Comparison of ENCODE assay signal across 25 mouse cellular contexts in the genomic region with DNA sequence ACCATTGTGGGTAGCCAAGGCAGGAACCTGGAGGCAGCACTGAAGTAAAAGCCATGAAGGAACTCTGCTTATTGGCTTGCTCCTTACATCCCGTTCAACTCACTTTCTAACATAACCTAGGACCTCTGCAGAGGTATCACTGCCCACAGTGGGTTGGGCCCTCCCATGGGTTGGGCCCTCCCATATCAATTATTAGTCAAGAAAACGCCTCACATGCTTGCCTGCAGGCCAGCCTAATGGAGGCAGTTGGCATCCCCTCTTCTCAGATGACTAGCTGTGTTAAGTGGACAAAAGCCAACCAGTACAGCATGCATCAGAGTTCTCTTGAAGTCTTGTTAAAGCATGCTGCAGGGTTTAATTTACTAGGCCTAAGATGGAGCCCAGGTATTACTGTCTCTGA. TPM values are rescaled to one million over a fixed set of nuclear protein-coding genes. Genes with fewer than 3 reads are reported as not detected.
DNase-seq lines count a peak whose midpoint lies in the region; ATAC-seq lines count a peak whose summit lies in the region.
"Had no signal": no experiment of that assay in that cellular context is flagged by ENCODE, and none has a peak within 500 bp of the region (broad histone marks: within the 10 kb centered on the region; RNA-seq: fewer than 3 reads in every experiment).

No protein-coding gene starts in this region.

- DNase-seq in kidney, adult 11 months, result peak; percentile 4
- no peak for DNase-seq in kidney, postnatal 4 days
- DNase-seq in NIH3T3 (ENCODE audit: low read depth), result peak; percentile 35
- no peak for DNase-seq in liver, embryonic 11.5 days (ENCODE audit: low spot score)
- DNase-seq in heart, embryonic 10.5 days (ENCODE audit: low spot score), result no peak
- no peak for DNase-seq in adrenal gland, postnatal 25 days
- DNase-seq: adrenal gland, postnatal 36 days; cerebellum, adult 2 months; cerebellum, postnatal 14 days; gastrocnemius, postnatal 36 days; heart, adult 2 months; heart, postnatal 14 days; kidney, adult 8-10 months; kidney, postnatal 10 days; layer of hippocampus, adult 9-11 months; lung, postnatal 36 days had no signal

- H3K27me3 ChIP-seq in liver, embryonic 11.5 days (replicated peaks; ENCODE audit: control insufficient read depth, insufficient read depth, low read length), result no peaks in the 10 kb centered on the region
- H3K27me3 ChIP-seq in liver, embryonic 16.5 days (ENCODE audit: control insufficient read depth, insufficient read depth, low read depth, low read length), result no peaks in the 10 kb centered on the region
- no peaks in the 10 kb centered on the region for H3K27me3 ChIP-seq in heart, embryonic 10.5 days (ENCODE audit: insufficient read depth, poor library complexity, severe bottlenecking)
- H3K27me3 ChIP-seq: embryonic facial prominence, embryonic 15.5 days; forebrain, embryonic 15.5 days; heart, embryonic 13.5 days; midbrain, embryonic 13.5 days; neural tube, embryonic 13.5 days had no signal

- ATAC-seq in liver, embryonic 11.5 days (replicated peaks; ENCODE audit: low FRiP score), result peak; percentile 60
- ATAC-seq in liver, embryonic 16.5 days (ENCODE audit: low read depth), result peak; percentile 71
- ATAC-seq: forebrain, embryonic 15.5 days; hindbrain, embryonic 16.5 days; midbrain, embryonic 13.5 days had no signal

- H3K27ac ChIP-seq in liver, embryonic 11.5 days (ENCODE audit: low read depth, low read length), result no peak overlapping the region
- H3K27ac ChIP-seq in liver, embryonic 16.5 days (ENCODE audit: low read length), result no peak overlapping the region
- H3K27ac ChIP-seq in heart, embryonic 10.5 days, result no peak overlapping the region
- H3K27ac ChIP-seq: embryonic facial prominence, embryonic 10.5 days; embryonic facial prominence, embryonic 15.5 days; forebrain, embryonic 10.5 days; forebrain, embryonic 15.5 days; heart, adult 2 months; heart, embryonic 13.5 days; midbrain, embryonic 13.5 days; neural tube, embryonic 13.5 days had no signal

- H3K4me3 ChIP-seq in liver, embryonic 11.5 days (ENCODE audit: low read depth, low read length), result no peak overlapping the region
- H3K4me3 ChIP-seq in liver, embryonic 16.5 days (ENCODE audit: low read depth, low read length), result no peak overlapping the region
- no peak overlapping the region for H3K4me3 ChIP-seq in heart, embryonic 10.5 days
- H3K4me3 ChIP-seq: embryonic facial prominence, embryonic 10.5 days; embryonic facial prominence, embryonic 15.5 days; forebrain, embryonic 10.5 days; forebrain, embryonic 15.5 days; heart, adult 2 months; heart, embryonic 13.5 days; midbrain, embryonic 13.5 days; neural tube, embryonic 13.5 days had no signal

- no peaks in the 10 kb centered on the region for H3K9me3 ChIP-seq in liver, embryonic 11.5 days (ENCODE audit: control insufficient read depth, low read length)
- H3K9me3 ChIP-seq in liver, embryonic 16.5 days (replicated peaks; ENCODE audit: control insufficient read depth, low read length), result no peaks in the 10 kb centered on the region
- H3K9me3 ChIP-seq in heart, embryonic 10.5 days, result no peaks in the 10 kb centered on the region
- H3K9me3 ChIP-seq: embryonic facial prominence, embryonic 10.5 days; embryonic facial prominence, embryonic 15.5 days; forebrain, embryonic 10.5 days; forebrain, embryonic 15.5 days; heart, embryonic 13.5 days; midbrain, embryonic 13.5 days; neural tube, embryonic 13.5 days had no signal

- H3K4me1 ChIP-seq in liver, embryonic 11.5 days (replicated peaks; ENCODE audit: control insufficient read depth, insufficient read depth, low read length), result no peaks in the 10 kb centered on the region; the same call in 1 of the 2 replicates
- peaks cover 7% of the 10 kb centered on the region for H3K4me1 ChIP-seq in liver, embryonic 16.5 days (ENCODE audit: control insufficient read depth, low read depth, low read length)
- no peaks in the 10 kb centered on the region for H3K4me1 ChIP-seq in heart, embryonic 10.5 days
- H3K4me1 ChIP-seq: embryonic facial prominence, embryonic 10.5 days; forebrain, embryonic 10.5 days; forebrain, embryonic 15.5 days; heart, embryonic 13.5 days; midbrain, embryonic 13.5 days had no signal

- H3K36me3 ChIP-seq in liver, embryonic 11.5 days (ENCODE audit: control insufficient read depth, insufficient read depth, low read length), result no peaks in the 10 kb centered on the region
- H3K36me3 ChIP-seq in liver, embryonic 16.5 days (ENCODE audit: control insufficient read depth, insufficient read depth), result no peaks in the 10 kb centered on the region
- peaks cover 27% of the 10 kb centered on the region; the same call in 1 of the 2 replicates for H3K36me3 ChIP-seq in heart, embryonic 10.5 days
- H3K36me3 ChIP-seq: embryonic facial prominence, embryonic 15.5 days had no signal

- 78% methylated on average over 2 of the region's 2 CpGs for WGBS in liver, embryonic 11.5 days
- WGBS in liver, embryonic 16.5 days (ENCODE audit: insufficient replicate concordance), result 56% methylated on average over 2 of the region's 2 CpGs
- 82% methylated on average over 2 of the region's 2 CpGs for WGBS in heart, embryonic 10.5 days

- H3K4me2 ChIP-seq in liver, embryonic 11.5 days, result no peak overlapping the region
- H3K4me2 ChIP-seq in liver, embryonic 16.5 days (ENCODE audit: low read depth, low read length), result no peak overlapping the region
- H3K4me2 ChIP-seq: embryonic facial prominence, embryonic 15.5 days; forebrain, embryonic 15.5 days; heart, embryonic 13.5 days; midbrain, embryonic 13.5 days; neural tube, embryonic 13.5 days had no signal

- no peak overlapping the region for H3K9ac ChIP-seq in liver, embryonic 11.5 days (ENCODE audit: low read depth, low read length)
- no peak overlapping the region for H3K9ac ChIP-seq in liver, embryonic 16.5 days (ENCODE audit: low read depth, low read length)
- H3K9ac ChIP-seq: embryonic facial prominence, embryonic 15.5 days; forebrain, embryonic 15.5 days; heart, embryonic 13.5 days; midbrain, embryonic 13.5 days; neural tube, embryonic 13.5 days had no signal

RNA-seq across cellular contexts. Expression of a gene that starts 52.6 kb away (rescaled TPM):
- polyA plus RNA-seq in liver, embryonic 11.5 days (2014; fragmentation: Nextera tagmentation; extraction: Ambion mirVana), result 6.5 and 8.5 TPM in 2 replicates
- 1.7 and 1.8 TPM in 2 replicates for polyA plus RNA-seq in liver, embryonic 16.5 days (2015; fragmentation: Nextera tagmentation; extraction: Ambion mirVana)
- 18.4 and 18.5 TPM in 2 replicates for polyA plus RNA-seq in heart, embryonic 10.5 days (2016; fragmentation: Nextera tagmentation; extraction: Ambion mirVana)
- total RNA-seq in adrenal gland, postnatal 25 days (2021), result 27.1 and 30.4 TPM in 2 replicates

Comparison
In these comparisons a context has a peak if more than half of its experiments do, and no peak if none do; other contexts are left out.
1. DNase-seq: peak in kidney, adult 11 months (single experiment) and NIH3T3 (single experiment); none in kidney, postnatal 4 days (0 of 2), liver, embryonic 11.5 days (single experiment), heart, embryonic 10.5 days (single experiment) and adrenal gland, postnatal 25 days (single experiment).